In the genomic region with DNA sequence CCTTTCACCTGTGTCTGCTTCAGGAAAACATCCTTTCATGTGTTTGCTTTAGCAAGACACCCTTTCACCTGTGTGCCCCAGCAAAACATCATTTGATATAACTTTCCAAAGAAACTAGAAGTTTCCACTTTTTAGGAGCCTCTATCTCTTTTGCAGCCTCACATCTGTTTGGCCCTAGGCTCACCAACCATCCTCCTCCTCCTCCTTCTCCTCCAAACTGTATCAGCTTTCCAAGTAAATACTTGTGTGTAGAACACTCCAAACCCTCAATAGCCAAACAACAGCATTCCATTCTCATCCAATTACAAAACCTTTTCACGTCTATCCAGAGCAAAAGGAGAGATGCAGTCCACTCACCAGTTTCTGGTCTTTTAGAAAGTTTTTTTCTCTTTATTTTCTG, we compare ENCODE assay signal across 16 mouse cellular contexts.
"Had no signal": no experiment of that assay in that cellular context is flagged by ENCODE, and none has a peak within 500 bp of the region (broad histone marks: within the 10 kb centered on the region; RNA-seq: fewer than 3 reads in every experiment).

No protein-coding gene starts in this region.

- H3K27me3 ChIP-seq: lung, embryonic 15.5 days; midbrain, embryonic 13.5 days; midbrain, embryonic 15.5 days; neural tube, embryonic 12.5 days; stomach, embryonic 15.5 days had no signal

- H3K9ac ChIP-seq: lung, embryonic 15.5 days; midbrain, embryonic 13.5 days; midbrain, embryonic 15.5 days; neural tube, embryonic 12.5 days; stomach, embryonic 15.5 days had no signal

- ATAC-seq: lung, postnatal 0 days; midbrain, embryonic 13.5 days; midbrain, embryonic 15.5 days had no signal

- H3K4me2 ChIP-seq: lung, embryonic 15.5 days; midbrain, embryonic 11.5 days; midbrain, embryonic 13.5 days; midbrain, embryonic 15.5 days; neural tube, embryonic 12.5 days; stomach, embryonic 15.5 days had no signal

- H3K36me3 ChIP-seq: lung, embryonic 15.5 days; midbrain, embryonic 13.5 days; midbrain, embryonic 15.5 days; neural tube, embryonic 12.5 days; stomach, embryonic 15.5 days had no signal

- H3K4me3 ChIP-seq: lung, embryonic 15.5 days; megakaryocyte, embryonic 14.5 days; midbrain, embryonic 13.5 days; midbrain, embryonic 15.5 days; neural tube, embryonic 12.5 days; stomach, embryonic 15.5 days had no signal

- H3K9me3 ChIP-seq: lung, embryonic 15.5 days; megakaryocyte, embryonic 14.5 days; midbrain, embryonic 13.5 days; midbrain, embryonic 15.5 days; neural tube, embryonic 12.5 days; stomach, embryonic 15.5 days had no signal

- H3K27ac ChIP-seq: lung, embryonic 15.5 days; macrophage; midbrain, embryonic 13.5 days; midbrain, embryonic 15.5 days; neural tube, embryonic 12.5 days; stomach, embryonic 15.5 days; stomach, postnatal 0 days had no signal

- H3K4me1 ChIP-seq: lung, embryonic 15.5 days; megakaryocyte, embryonic 14.5 days; midbrain, embryonic 13.5 days; midbrain, embryonic 15.5 days; neural tube, embryonic 12.5 days; stomach, embryonic 15.5 days had no signal

- DNase-seq: lung, adult 2 months; lung, postnatal 14 days; right cerebral cortex, postnatal 14 days; thymus, adult 2 months; thymus, postnatal 25 days; thymus, postnatal 4 days had no signal
